Mouse (Mus musculus): ENCODE measurements around the gene Tap2. TPM values are rescaled to one million over a fixed set of nuclear protein-coding genes. Genes with fewer than 3 reads are reported as not detected.

Tap2 gene
- polyA plus RNA-seq, 1 experiment: 159 TPM

GRCm38 (mm10) chr17:34200047-34200446 is 3.3 kb upstream of the Tap2 start:
- TF ChIP-seq CTCF (IDR thresholded peaks at IDR 0.05; ENCODE audit: insufficient read depth, low read depth, low read length) (no peak), POLR2A (IDR thresholded peaks at IDR 0.05; ENCODE audit: insufficient read depth, low read depth, low read length) (no peak)
- H3K27ac ChIP-seq (ENCODE audit: insufficient read depth, low read depth, low read length): no peak overlapping the region
- no peak overlapping the region for H3K4me3 ChIP-seq (ENCODE audit: insufficient read depth, low read depth, low read length)
- WGBS: 84% methylated on average over 10 of the region's 10 CpGs
- H3K4me1 ChIP-seq (ENCODE audit: control insufficient read depth, insufficient read depth, low read length): peaks cover 21% of the 10 kb centered on the region

- no peak overlapping the region for H3K4me3 ChIP-seq (ENCODE audit: insufficient read depth, low read depth, low read length)
- H3K4me1 ChIP-seq (ENCODE audit: control insufficient read depth, insufficient read depth, low read length): peaks cover 28% of the 10 kb centered on the region
- no peak overlapping the region for H3K27ac ChIP-seq (ENCODE audit: insufficient read depth, low read depth, low read length)
- TF ChIP-seq CTCF (IDR thresholded peaks at IDR 0.05; ENCODE audit: insufficient read depth, low read depth, low read length) (no peak), POLR2A (IDR thresholded peaks at IDR 0.05; ENCODE audit: insufficient read depth, low read depth, low read length) (no peak)
- 93% methylated on average over 16 of the region's 16 CpGs for WGBS
Observed at GRCm38 (mm10) chr17:34200772-34201505, 2.4 kb upstream of the Tap2 start.

- Histone ChIP-seq H3K27ac (ENCODE audit: insufficient read depth, low read depth, low read length) (no peak overlapping the region), H3K4me3 (ENCODE audit: insufficient read depth, low read depth, low read length) (no peak overlapping the region), H3K4me1 (ENCODE audit: control insufficient read depth, insufficient read depth, low read length) (peaks cover 27% of the 10 kb centered on the region)
- WGBS: 86% methylated on average over 7 of the region's 7 CpGs
- TF ChIP-seq CTCF (IDR thresholded peaks at IDR 0.05; ENCODE audit: insufficient read depth, low read depth, low read length): no peak
- no peak for TF ChIP-seq POLR2A (IDR thresholded peaks at IDR 0.05; ENCODE audit: insufficient read depth, low read depth, low read length)
Observed at GRCm38 (mm10) chr17:34201506-34202055, 1.7 kb upstream of the Tap2 start.

DNA sequence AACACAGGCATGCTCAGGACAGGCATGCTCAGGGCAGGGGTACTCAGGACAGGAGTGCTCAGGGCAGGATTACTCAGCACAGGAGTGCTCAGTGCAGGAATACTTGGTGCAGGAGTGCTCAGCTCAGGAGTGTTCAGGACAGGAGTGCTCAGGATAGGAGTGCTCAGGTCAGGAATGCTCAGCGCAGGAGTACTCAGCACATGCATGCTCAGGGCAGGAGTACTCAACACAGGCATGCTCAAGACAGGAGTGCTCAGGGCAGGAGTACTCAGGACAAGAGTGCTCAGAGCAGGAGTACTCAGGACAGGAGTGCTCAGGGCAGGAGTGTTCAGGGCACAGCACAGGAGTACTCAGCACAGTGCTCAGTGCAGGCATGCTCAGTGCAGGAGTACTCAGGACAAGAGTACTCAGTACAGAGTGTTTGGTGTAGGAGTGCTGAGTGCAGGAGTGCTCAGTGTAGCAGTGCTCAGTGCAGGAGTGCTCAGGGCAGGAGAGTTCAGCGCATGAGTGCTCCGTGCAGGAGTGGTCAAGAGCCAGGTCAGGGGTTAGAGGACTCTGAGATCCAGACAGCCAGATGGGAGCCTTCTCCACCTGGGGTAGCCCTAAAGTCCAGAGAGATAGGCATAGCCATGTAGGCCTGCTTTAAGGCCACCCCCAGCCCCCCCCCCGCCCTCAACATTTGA is 426 bp upstream of the Tap2 start:
- TF ChIP-seq POLR2A (IDR thresholded peaks at IDR 0.05; ENCODE audit: insufficient read depth, low read depth, low read length) (no peak), CTCF (IDR thresholded peaks at IDR 0.05; ENCODE audit: insufficient read depth, low read depth, low read length) (no peak)
- Histone ChIP-seq H3K4me1 (ENCODE audit: control insufficient read depth, insufficient read depth, low read length) (peaks cover 20% of the 10 kb centered on the region), H3K4me3 (ENCODE audit: insufficient read depth, low read depth, low read length) (no peak overlapping the region), H3K27ac (ENCODE audit: insufficient read depth, low read depth, low read length) (no peak overlapping the region)
- WGBS: 90% methylated on average over 4 of the region's 4 CpGs

GRCm38 (mm10) chr17:34204303-34205010 is 1.1 kb downstream of the Tap2 start:
- Histone ChIP-seq H3K27ac (ENCODE audit: insufficient read depth, low read depth, low read length) (no peak overlapping the region), H3K4me1 (ENCODE audit: control insufficient read depth, insufficient read depth, low read length) (peaks cover 14% of the 10 kb centered on the region), H3K4me3 (ENCODE audit: insufficient read depth, low read depth, low read length) (peak overlapping the region; percentile 71)
- under 1% methylated on average over 44 of the region's 44 CpGs for WGBS
- TF ChIP-seq POLR2A (IDR thresholded peaks at IDR 0.05; ENCODE audit: insufficient read depth, low read depth, low read length) (no peak), CTCF (IDR thresholded peaks at IDR 0.05; ENCODE audit: insufficient read depth, low read depth, low read length) (peak; percentile 95)

- peaks cover 14% of the 10 kb centered on the region for H3K4me1 ChIP-seq (ENCODE audit: control insufficient read depth, insufficient read depth, low read length)
- H3K27ac ChIP-seq (ENCODE audit: insufficient read depth, low read depth, low read length): peak overlapping the region; percentile 9; the same call in 1 of the 2 replicates
- TF ChIP-seq POLR2A (IDR thresholded peaks at IDR 0.05; ENCODE audit: insufficient read depth, low read depth, low read length): no peak
- TF ChIP-seq CTCF (IDR thresholded peaks at IDR 0.05; ENCODE audit: insufficient read depth, low read depth, low read length): no peak
- H3K4me3 ChIP-seq (ENCODE audit: insufficient read depth, low read depth, low read length): peak overlapping the region; percentile 71
- WGBS: 20% methylated on average over 18 of the region's 18 CpGs
Observed at GRCm38 (mm10) chr17:34205021-34205745, 1.9 kb downstream of the Tap2 start.

- peak overlapping the region; percentile 9; the same call in 1 of the 2 replicates for H3K27ac ChIP-seq (ENCODE audit: insufficient read depth, low read depth, low read length)
- peak overlapping the region; percentile 71; the same call in 1 of the 2 replicates for H3K4me3 ChIP-seq (ENCODE audit: insufficient read depth, low read depth, low read length)
- peaks cover 14% of the 10 kb centered on the region for H3K4me1 ChIP-seq (ENCODE audit: control insufficient read depth, insufficient read depth, low read length)
- TF ChIP-seq POLR2A (IDR thresholded peaks at IDR 0.05; ENCODE audit: insufficient read depth, low read depth, low read length) (no peak), CTCF (IDR thresholded peaks at IDR 0.05; ENCODE audit: insufficient read depth, low read depth, low read length) (0 out of 2 replicates have a peak, but pooled peaks have one; percentile 24)
- 21% methylated on average over 9 of the region's 9 CpGs for WGBS
Observed at GRCm38 (mm10) chr17:34205746-34206176, 2.4 kb downstream of the Tap2 start.

DNA sequence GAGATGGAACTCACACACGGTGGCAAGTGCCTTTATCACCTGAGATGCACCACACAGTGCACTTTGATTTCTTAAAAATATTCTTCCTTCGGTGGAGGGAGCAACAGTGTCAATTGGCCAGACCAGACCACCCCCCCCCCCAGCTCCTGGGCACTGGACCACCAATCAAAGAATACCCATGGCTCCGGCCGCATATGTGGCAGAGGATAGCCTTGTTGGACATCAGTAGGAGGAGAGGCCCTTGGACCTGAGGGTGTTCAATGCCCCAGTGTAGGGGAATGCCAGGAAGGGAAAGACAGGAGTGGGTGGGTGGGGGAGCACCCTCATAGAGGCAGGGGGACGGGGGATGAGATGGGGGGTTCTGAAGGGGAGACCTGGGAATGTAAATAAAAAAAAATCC is 3.4 kb downstream of the Tap2 start:
- peaks cover 14% of the 10 kb centered on the region for H3K4me1 ChIP-seq (ENCODE audit: control insufficient read depth, insufficient read depth, low read length)
- H3K27ac ChIP-seq (ENCODE audit: insufficient read depth, low read depth, low read length): no peak overlapping the region
- TF ChIP-seq POLR2A (IDR thresholded peaks at IDR 0.05; ENCODE audit: insufficient read depth, low read depth, low read length): no peak
- no peak for TF ChIP-seq CTCF (IDR thresholded peaks at IDR 0.05; ENCODE audit: insufficient read depth, low read depth, low read length)
- no peak overlapping the region for H3K4me3 ChIP-seq (ENCODE audit: insufficient read depth, low read depth, low read length)
- 90% methylated on average over 5 of the region's 5 CpGs for WGBS
